Mouse (Mus musculus) layer of hippocampus, adult 18-20 months (tissue): Measurements from ENCODE around the gene Ttf1. TPM values are rescaled to one million over a fixed set of nuclear protein-coding genes. Genes with fewer than 3 reads are reported as not detected.
A peak's percentile ranks its signal among the peaks of the same experiment; 100 is the strongest.

Source experiments
- DNase-seq, 2 experiments: peaks; one replicate each; pipeline ENCODE4 v3.0.0; 2022; ENCODE audit warnings: low spot score in 2 of 2
- total RNA-seq, 2 experiments: library from RNA; stranded (reverse); gene quantifications; 2 replicates each; pipeline ENCODE4 v1.2.3; 2021

Gene Ttf1
- total RNA-seq, 2 experiments from 2014 or later: 10.8 to 11.0 TPM

DNA sequence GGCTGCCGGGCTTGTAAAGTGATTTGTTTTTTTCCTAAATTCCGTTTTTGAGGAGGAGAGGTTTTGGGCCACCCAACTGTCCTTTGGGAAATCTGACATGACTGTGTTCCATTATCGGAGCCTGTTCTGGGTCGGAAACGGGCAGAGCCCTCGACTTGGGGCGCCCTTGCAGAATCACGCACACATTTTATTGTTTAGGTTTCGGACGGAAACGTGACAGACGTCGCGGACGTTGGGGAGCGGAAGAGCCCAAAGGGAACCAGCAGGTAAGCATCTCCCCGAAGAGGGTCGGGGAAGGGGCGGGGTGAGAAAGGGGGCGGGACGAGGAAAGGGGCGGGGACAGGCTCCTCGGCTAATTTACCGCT, 64.5 kb downstream of the Ttf1 start:
- DNase-seq: peak in 1 of 2 experiments; percentile 28

DNA sequence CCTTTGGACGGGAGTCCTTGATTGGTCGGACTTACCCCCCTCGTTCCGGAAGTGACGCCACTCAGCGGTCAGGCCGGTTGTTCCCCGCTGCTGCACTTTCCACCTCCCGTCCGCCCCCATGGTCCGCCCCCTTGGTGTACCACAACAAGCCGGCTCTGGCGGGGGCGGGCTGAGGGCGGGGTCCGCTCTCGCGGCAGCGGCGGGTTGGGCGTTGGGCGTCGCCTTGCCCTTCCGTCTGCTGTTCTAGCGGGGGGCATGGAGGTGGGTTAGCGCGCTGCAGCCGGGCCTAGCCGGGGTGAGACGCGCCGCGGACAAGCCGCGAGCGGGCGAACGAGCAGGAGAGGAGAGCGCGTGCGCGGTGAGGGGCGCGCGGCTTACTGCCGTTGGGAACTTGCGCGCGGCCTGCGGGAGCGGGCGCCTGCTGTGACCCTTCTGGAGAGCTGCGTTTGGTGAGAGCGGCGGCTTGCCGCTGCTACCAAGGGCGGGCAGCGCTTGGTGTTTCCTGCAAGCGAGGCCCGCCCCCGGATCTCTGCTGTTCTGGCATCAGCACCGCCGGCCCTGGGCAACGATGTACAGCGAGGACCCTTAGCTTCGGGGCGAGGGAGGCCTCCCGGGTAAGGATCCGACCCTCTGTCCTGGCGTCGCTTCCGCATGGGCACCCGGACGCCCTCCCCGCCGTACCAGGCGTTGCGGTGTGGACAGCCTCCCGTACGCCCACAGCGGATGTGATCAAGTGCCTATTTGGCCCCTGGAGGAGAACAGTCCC, 65.1 kb downstream of the Ttf1 start:
- DNase-seq: peak; percentile 94 to 97

DNA sequence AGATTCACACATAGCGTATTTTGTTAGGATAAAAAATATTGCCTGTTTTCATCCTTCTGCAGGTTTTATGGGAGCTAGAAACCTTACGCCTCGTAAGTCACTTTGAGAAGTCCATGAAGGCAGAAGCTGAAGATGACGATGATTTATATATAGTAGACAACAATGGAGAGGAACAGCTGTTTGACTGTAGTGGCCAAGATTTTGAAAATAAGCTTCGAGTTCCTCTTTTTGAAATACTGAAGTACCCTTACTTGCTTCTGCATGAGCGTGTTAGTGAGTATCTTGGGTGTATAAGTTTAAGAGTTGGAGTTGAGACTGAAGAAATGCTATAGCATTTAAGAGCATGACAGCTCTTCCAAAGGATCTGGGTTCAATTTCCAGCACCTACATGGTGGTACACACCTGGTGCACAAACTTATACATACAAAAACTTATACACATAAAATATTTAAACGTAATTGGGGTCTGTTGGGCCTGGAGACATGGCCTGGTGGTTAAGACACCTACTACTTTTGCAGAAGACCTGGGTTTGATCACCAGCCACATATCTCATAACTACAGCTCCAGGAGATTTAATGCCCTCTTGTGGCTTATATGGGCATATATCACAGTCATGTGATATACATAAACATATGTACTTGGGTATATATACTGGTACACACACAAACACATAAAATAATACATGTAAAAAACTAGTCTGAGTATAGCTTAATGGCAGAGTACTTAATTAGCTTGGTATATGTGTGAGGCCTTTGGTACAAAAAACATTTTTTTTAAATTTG, 70.2 kb downstream of the Ttf1 start:
- DNase-seq: no peak

DNA sequence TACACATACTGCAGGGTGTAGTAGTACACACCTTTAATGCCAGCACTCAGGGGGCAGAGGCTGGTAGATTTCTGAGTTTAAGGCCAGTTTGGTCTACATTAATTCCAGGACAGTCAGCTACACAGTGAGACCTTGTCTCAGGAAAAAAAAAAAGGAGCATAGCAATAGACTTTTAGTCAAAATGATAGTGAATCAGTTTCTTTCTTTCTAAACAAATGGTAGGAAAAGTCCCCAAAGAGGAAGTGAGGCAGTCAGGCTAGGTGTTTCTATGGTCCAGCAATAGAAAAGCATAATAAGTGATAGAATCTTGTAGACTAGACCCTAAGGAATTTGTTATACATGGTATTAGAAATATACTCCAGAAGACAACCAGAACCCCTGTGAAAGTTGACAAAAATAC, 75.1 kb downstream of the Ttf1 start:
- no peak for DNase-seq

Other genes starting within 250 kb of the Ttf1 start
- 10 to 100 TPM; 34.9 to 35.4 TPM for gene Gtf3c4, start 219.9 kb upstream of the Ttf1 start, total RNA-seq
- gene Ddx31, start 219.9 kb upstream of the Ttf1 start, total RNA-seq: 1 to 10 TPM; 7.1 to 9.9 TPM
- gene Barhl1, start 143.6 kb upstream of the Ttf1 start, total RNA-seq: not detected
- 1 to 10 TPM; 1.2 to 1.6 TPM for gene Cfap77, start 5.2 kb upstream of the Ttf1 start, total RNA-seq
- gene Setx, start 63.9 kb downstream of the Ttf1 start, total RNA-seq: 10 to 100 TPM; 41.2 to 45.0 TPM
- 100 to 1,000 TPM in 1 of 2 experiments, 10 to 100 TPM in 1; 94.3 to 102 TPM for gene Ntng2, start 192.7 kb downstream of the Ttf1 start, total RNA-seq